Mouse (Mus musculus) G1E (cell line): ENCODE measurements at regions not wholly inside any gene's neighbourhood (a gene's known extent, or its start where the extent isn't known, plus 50 kb on each side); places are given as distances from the start of the nearest gene placed in this dataset.

Experiments used
- ATAC-seq: 2 replicates; pipeline ENCODE4 v1.8.0; 2016; ENCODE audit warnings: mild to moderate bottlenecking; ENCODE audit not compliant: insufficient number of reproducible peaks, poor library complexity, low FRiP score, severe bottlenecking; ENCODE audit errors: extremely low read depth
- DNase-seq: peaks from one replicate; pipeline ENCODE4 v3.0.0; 2012; ENCODE audit warnings: low spot score
- H3K27me3 ChIP-seq: 2 replicates; pipeline ENCODE4 v1.6.1; 2012; ENCODE audit warnings: mild to moderate bottlenecking, low read length, inconsistent platforms; ENCODE audit not compliant: insufficient read depth
- H3K36me3 ChIP-seq: replicated peaks from 2 replicates; pipeline ENCODE3; 2012; ENCODE audit warnings: mild to moderate bottlenecking, inconsistent platforms
- H3K4me1 ChIP-seq: 2 replicates; pipeline ENCODE4 v1.6.1; 2012; ENCODE audit warnings: low read depth, low read length, inconsistent platforms, mixed read lengths; ENCODE audit not compliant: insufficient read depth
- H3K4me3 ChIP-seq: 2 replicates; pipeline ENCODE4 v1.5.1; 2012; ENCODE audit warnings: low read depth, mild to moderate bottlenecking, inconsistent platforms, low read length, moderate library complexity, mixed read lengths
- H3K9me3 ChIP-seq: replicated peaks from 2 replicates; pipeline ENCODE4 v1.6.1; 2012; ENCODE audit warnings: inconsistent platforms
- CTCF ChIP-seq: IDR thresholded peaks from 2 replicates; pipeline ENCODE4 v1.5.1; 2012; ENCODE audit warnings: low read depth, low read length, inconsistent platforms, mixed read lengths
- GATA1 ChIP-seq: IDR thresholded peaks from 2 replicates; pipeline ENCODE4 v1.6.1; 2012; ENCODE audit warnings: borderline replicate concordance, low read length, inconsistent platforms, mixed read lengths
- GATA2 ChIP-seq: IDR thresholded peaks from 2 replicates; pipeline ENCODE4 v1.6.1; 2012; ENCODE audit warnings: low read depth, low read length, inconsistent platforms, borderline replicate concordance
- POLR2AphosphoS5 ChIP-seq: IDR thresholded peaks from 2 replicates; pipeline ENCODE4 v1.6.1; 2012; ENCODE audit warnings: low read depth, low read length, inconsistent platforms; ENCODE audit not compliant: insufficient replicate concordance
- TAL1 ChIP-seq: conservative IDR thresholded peaks from 2 replicates; pipeline ENCODE4 v1.6.1; 2012; ENCODE audit warnings: low read depth, low read length, inconsistent platforms, mixed read lengths

- Histone ChIP-seq H3K27me3 (no peaks in the 10 kb centered on the region), H3K36me3 (no peaks in the 10 kb centered on the region), H3K9me3 (no peaks in the 10 kb centered on the region), H3K4me1 (peaks cover 74% of the 10 kb centered on the region), H3K4me3 (no peak overlapping the region)
- ATAC-seq (no peak), DNase-seq (no peak)
- TF ChIP-seq TAL1 (no peak), POLR2AphosphoS5 (no peak), GATA1 (no peak), CTCF (no peak), GATA2 (no peak)
Observed at GRCm38 (mm10) chr6:67165091-67165490, 72.9 kb upstream of the Serbp1 start.

- Histone ChIP-seq H3K9me3 (no peaks in the 10 kb centered on the region), H3K27me3 (no peaks in the 10 kb centered on the region), H3K36me3 (no peaks in the 10 kb centered on the region), H3K4me1 (peaks cover 78% of the 10 kb centered on the region), H3K4me3 (no peak overlapping the region)
- no peak for ATAC-seq
- TF ChIP-seq POLR2AphosphoS5: no peak
- no peak for TF ChIP-seq CTCF
- no peak for TF ChIP-seq TAL1
- TF ChIP-seq GATA1: no peak
- no peak for TF ChIP-seq GATA2
- no peak for DNase-seq
Observed at GRCm38 (mm10) chr6:67163947-67164346, 74.0 kb upstream of the Serbp1 start.

- Histone ChIP-seq H3K27me3 (no peaks in the 10 kb centered on the region), H3K9me3 (no peaks in the 10 kb centered on the region), H3K36me3 (no peaks in the 10 kb centered on the region), H3K4me1 (peaks cover 76% of the 10 kb centered on the region), H3K4me3 (no peak overlapping the region; the same call in 1 of the 2 replicates)
- TF ChIP-seq GATA1: no peak
- TF ChIP-seq GATA2: no peak
- TF ChIP-seq POLR2AphosphoS5: no peak
- DNase-seq: no peak
- ATAC-seq: no peak
Observed at GRCm38 (mm10) chr6:67162814-67163213, 75.2 kb upstream of the Serbp1 start.

GRCm38 (mm10) chr6:67161610-67162009 is 76.4 kb upstream of the Serbp1 start:
- Histone ChIP-seq H3K27me3 (no peaks in the 10 kb centered on the region; the same call in 1 of the 2 replicates), H3K4me1 (peaks cover 70% of the 10 kb centered on the region), H3K36me3 (no peaks in the 10 kb centered on the region), H3K4me3 (peak overlapping the region; percentile 53; the same call in 1 of the 2 replicates), H3K9me3 (no peaks in the 10 kb centered on the region)
- TF ChIP-seq POLR2AphosphoS5: no peak
- TF ChIP-seq TAL1: peak; percentile 95
- peak; percentile 90 for ATAC-seq
- DNase-seq: peak; percentile 39

GRCm38 (mm10) chr6:67160564-67160963 is 77.4 kb upstream of the Serbp1 start:
- peaks cover 67% of the 10 kb centered on the region for H3K4me1 ChIP-seq
- ATAC-seq: no peak
- H3K9me3 ChIP-seq: no peaks in the 10 kb centered on the region
- no peak for TF ChIP-seq GATA1
- TF ChIP-seq CTCF: no peak
- no peak for TF ChIP-seq POLR2AphosphoS5
- TF ChIP-seq GATA2: no peak
- TF ChIP-seq TAL1: no peak
- H3K27me3 ChIP-seq: no peaks in the 10 kb centered on the region; the same call in 1 of the 2 replicates
- H3K36me3 ChIP-seq: no peaks in the 10 kb centered on the region
- DNase-seq: no peak
- no peak overlapping the region for H3K4me3 ChIP-seq

- Histone ChIP-seq H3K27me3 (no peaks in the 10 kb centered on the region; the same call in 1 of the 2 replicates), H3K36me3 (no peaks in the 10 kb centered on the region), H3K4me1 (peaks cover 62% of the 10 kb centered on the region), H3K9me3 (no peaks in the 10 kb centered on the region), H3K4me3 (no peak overlapping the region; the same call in 1 of the 2 replicates)
- TF ChIP-seq GATA2 (no peak), TAL1 (no peak; the same call in 1 of the 2 replicates), CTCF (no peak), POLR2AphosphoS5 (no peak), GATA1 (no peak)
- ATAC-seq (no peak), DNase-seq (no peak)
Observed at GRCm38 (mm10) chr6:67159726-67160523, 78.1 kb upstream of the Serbp1 start.
